Mouse (Mus musculus) kidney, adult 2 months (tissue): ENCODE data around the gene Adgrl2. TPM values are rescaled to one million over a fixed set of nuclear protein-coding genes. Genes with fewer than 3 reads are reported as not detected.
A peak's percentile ranks its signal among the peaks of the same experiment; 100 is the strongest.

ENCODE experiments used
- DNase-seq: peaks from one replicate; pipeline ENCODE4 v3.0.0; 2021
- H3K27ac ChIP-seq: fragments of 200-500 bp; 2 replicates; pipeline ENCODE4 v1.5.1; 2012; ENCODE audit warnings: low read depth, low read length, control low read depth, inconsistent platforms; ENCODE audit not compliant: insufficient read depth
- H3K27me3 ChIP-seq: fragments of 200-500 bp; replicated peaks from 2 replicates; pipeline ENCODE4 v1.6.1; 2012; ENCODE audit warnings: mild to moderate bottlenecking, moderate library complexity, low read length, inconsistent platforms; ENCODE audit not compliant: control insufficient read depth, insufficient read depth
- H3K36me3 ChIP-seq: fragments of 200-500 bp; 2 replicates; pipeline ENCODE4 v1.6.1; 2012; ENCODE audit warnings: mild to moderate bottlenecking, moderate library complexity, low read length, inconsistent platforms; ENCODE audit not compliant: control insufficient read depth, insufficient read depth
- H3K4me1 ChIP-seq: fragments of 200-500 bp; 2 replicates; pipeline ENCODE4 v1.6.1; 2011; ENCODE audit warnings: low read length; ENCODE audit not compliant: control insufficient read depth, insufficient read depth
- H3K4me3 ChIP-seq: fragments of 200-500 bp; 2 replicates; pipeline ENCODE4 v1.5.1; 2011; ENCODE audit warnings: mild to moderate bottlenecking, low read depth, low read length, control low read depth; ENCODE audit not compliant: insufficient read depth
- CTCF ChIP-seq: fragments of 200-500 bp; conservative IDR thresholded peaks from 2 replicates; pipeline ENCODE4 v1.5.1; 2011; ENCODE audit warnings: low read depth, mild to moderate bottlenecking, control low read depth, low read length, moderate library complexity, mixed read lengths; ENCODE audit not compliant: insufficient read depth, insufficient read length
- POLR2A ChIP-seq: fragments of 200-500 bp; IDR thresholded peaks from one replicate; pipeline ENCODE4 v1.6.1; 2011; ENCODE audit warnings: low read depth, low read length, control low read depth
- WGBS: fragments of 180-500 bp; shearing (Covaris S2); methylation state at CpG from one replicate; pipeline ENCODE4 v1.1.7; 2018; 5-methylcytosine and 5-hydroxymethylcytosine counted together
- polyA plus RNA-seq: library from polyadenylated mRNA; depleted of rRNA; stranded (reverse); fragments of >200 nt; gene quantifications from 2 replicates; pipeline ENCODE4 v1.2.3, GENCODE M21; 2012

Gene Adgrl2
- polyA plus RNA-seq, 1 experiment: 22.4 TPM

DNA sequence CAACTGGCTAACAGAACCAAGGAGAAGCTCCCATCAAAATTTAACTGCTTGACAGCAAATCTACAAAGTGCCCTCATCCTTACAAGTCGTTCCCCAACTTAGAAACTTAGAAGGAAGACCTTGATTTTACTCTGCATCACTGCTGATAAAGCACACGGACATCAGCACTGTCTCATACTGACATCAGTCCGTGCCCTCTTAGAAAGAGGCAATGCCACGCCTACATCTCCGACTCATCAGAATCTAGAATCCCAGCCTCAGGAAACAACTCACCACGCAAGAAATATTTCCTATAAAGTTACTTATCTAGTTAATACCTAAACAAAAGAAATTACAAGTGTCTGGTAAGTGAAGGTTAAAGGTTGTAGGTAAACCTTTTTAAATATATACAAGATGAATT is 43.1 kb downstream of the Adgrl2 start:
- Histone ChIP-seq H3K27ac (no peak overlapping the region), H3K27me3 (no peaks in the 10 kb centered on the region), H3K4me1 (no peaks in the 10 kb centered on the region), H3K36me3 (no peaks in the 10 kb centered on the region), H3K4me3 (no peak overlapping the region)
- WGBS: 54% methylated on average over 6 of the region's 6 CpGs
- no peak for TF ChIP-seq CTCF
- no peak for TF ChIP-seq POLR2A
- DNase-seq: no peak

- Histone ChIP-seq H3K27ac (0 out of 2 replicates have a peak overlapping the region, but pooled peaks have one; percentile 31), H3K4me1 (peaks cover 2% of the 10 kb centered on the region; the same call in 1 of the 2 replicates), H3K4me3 (no peak overlapping the region), H3K36me3 (no peaks in the 10 kb centered on the region), H3K27me3 (no peaks in the 10 kb centered on the region)
- no peak for TF ChIP-seq CTCF
- TF ChIP-seq POLR2A: no peak
- 54% methylated on average over 8 of the region's 8 CpGs for WGBS
- DNase-seq: no peak
These were observed 44.8 kb downstream of the Adgrl2 start for GRCm38 (mm10) chr3:148945534-148945933.

GRCm38 (mm10) chr3:148939457-148939856 is 50.9 kb downstream of the Adgrl2 start:
- TF ChIP-seq POLR2A (no peak), CTCF (no peak)
- no peak overlapping the region for H3K4me3 ChIP-seq
- WGBS: 53% methylated on average over 7 of the region's 7 CpGs
- peaks cover 8% of the 10 kb centered on the region; the same call in 1 of the 2 replicates for H3K4me1 ChIP-seq
- DNase-seq: no peak
- no peak overlapping the region for H3K27ac ChIP-seq
- H3K36me3 ChIP-seq: no peaks in the 10 kb centered on the region
- H3K27me3 ChIP-seq: no peaks in the 10 kb centered on the region; the same call in 1 of the 2 replicates

DNA sequence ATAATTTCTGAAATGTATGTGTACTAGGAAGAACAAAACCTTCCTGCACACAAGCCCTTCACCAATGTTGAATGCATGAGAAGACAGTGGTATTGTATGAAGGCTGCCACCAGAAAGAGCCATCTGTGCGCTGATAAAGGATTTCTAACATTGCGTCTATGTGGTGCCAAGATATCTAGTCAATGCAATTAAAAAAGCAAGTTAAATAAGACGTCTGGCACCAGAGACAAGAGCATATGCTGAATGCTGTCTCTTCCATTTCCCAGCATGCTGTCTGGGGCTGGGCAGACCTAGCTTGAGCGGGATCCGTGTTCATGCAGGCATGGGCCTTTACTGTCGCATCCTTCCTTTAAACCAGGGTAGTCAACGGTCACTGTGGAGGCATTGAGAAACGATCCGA is 55.3 kb downstream of the Adgrl2 start:
- Histone ChIP-seq H3K36me3 (no peaks in the 10 kb centered on the region), H3K4me3 (no peak overlapping the region), H3K27ac (no peak overlapping the region), H3K4me1 (peaks cover 6% of the 10 kb centered on the region; the same call in 1 of the 2 replicates), H3K27me3 (no peaks in the 10 kb centered on the region; the same call in 1 of the 2 replicates)
- DNase-seq: no peak
- TF ChIP-seq POLR2A (no peak), CTCF (no peak)
- 84% methylated on average over 9 of the region's 9 CpGs for WGBS

DNA sequence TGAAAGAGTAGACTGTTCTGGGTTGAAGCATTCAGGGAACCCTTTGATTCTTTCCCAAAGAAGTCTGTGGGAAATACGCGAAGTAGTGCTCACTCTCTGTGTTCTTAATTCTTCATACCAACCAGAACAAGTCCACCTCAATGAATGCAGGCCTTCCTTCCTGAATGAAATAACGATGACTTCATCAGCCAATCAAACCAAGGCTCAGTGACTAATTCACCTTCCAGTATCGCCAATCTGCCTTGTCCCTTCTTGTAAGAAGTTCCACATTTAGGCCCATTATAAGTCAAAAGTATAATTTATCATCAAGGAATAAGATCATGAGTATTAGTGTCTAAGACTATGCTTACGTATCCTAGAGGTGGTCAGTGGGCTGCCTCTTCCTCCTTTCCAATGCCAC is 56.1 kb downstream of the Adgrl2 start:
- no peak for DNase-seq
- TF ChIP-seq CTCF: no peak
- no peak for TF ChIP-seq POLR2A
- WGBS: 84% methylated on average over 5 of the region's 5 CpGs
- no peaks in the 10 kb centered on the region for H3K36me3 ChIP-seq
- no peak overlapping the region for H3K27ac ChIP-seq
- H3K4me3 ChIP-seq: no peak overlapping the region
- peaks cover 3% of the 10 kb centered on the region; the same call in 1 of the 2 replicates for H3K4me1 ChIP-seq
- no peaks in the 10 kb centered on the region; the same call in 1 of the 2 replicates for H3K27me3 ChIP-seq

GRCm38 (mm10) chr3:148933160-148933559 is 57.2 kb downstream of the Adgrl2 start:
- no peak overlapping the region for H3K27ac ChIP-seq
- no peak overlapping the region for H3K4me3 ChIP-seq
- 0 out of 2 replicates have a peak, but pooled peaks cover 4% of the 10 kb centered on the region for H3K4me1 ChIP-seq
- WGBS: 80% methylated on average over 6 of the region's 6 CpGs
- TF ChIP-seq CTCF: no peak
- no peak for TF ChIP-seq POLR2A
- H3K36me3 ChIP-seq: no peaks in the 10 kb centered on the region
- no peaks in the 10 kb centered on the region; the same call in 1 of the 2 replicates for H3K27me3 ChIP-seq
- no peak for DNase-seq

GRCm38 (mm10) chr3:148930913-148931312 is 59.4 kb downstream of the Adgrl2 start:
- no peak overlapping the region for H3K4me3 ChIP-seq
- no peaks in the 10 kb centered on the region for H3K27me3 ChIP-seq
- H3K27ac ChIP-seq: no peak overlapping the region
- 85% methylated on average over 6 of the region's 6 CpGs for WGBS
- DNase-seq: no peak
- H3K36me3 ChIP-seq: no peaks in the 10 kb centered on the region
- H3K4me1 ChIP-seq: peaks cover 11% of the 10 kb centered on the region; the same call in 1 of the 2 replicates
- no peak for TF ChIP-seq CTCF
- no peak for TF ChIP-seq POLR2A

DNA sequence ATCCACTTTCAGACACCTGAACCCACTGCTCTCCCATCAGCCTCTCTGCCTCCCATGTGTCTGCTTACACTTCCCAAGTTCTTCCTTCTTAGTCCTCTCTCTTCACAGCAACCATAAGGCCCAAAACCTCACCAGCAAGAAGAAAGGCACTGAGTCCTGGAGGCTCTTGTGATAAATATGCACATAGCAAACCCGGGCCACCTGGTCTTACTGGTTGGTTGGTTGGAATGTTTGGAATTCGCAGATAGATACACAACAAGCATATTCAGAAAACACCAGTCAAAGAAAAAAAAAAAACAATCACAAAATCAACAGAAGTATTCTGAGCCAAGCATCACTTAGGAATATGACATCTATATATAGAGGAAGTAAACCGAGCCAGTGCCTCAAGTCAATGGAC is 64.0 kb downstream of the Adgrl2 start:
- whole genome bisulfite sequencing: 41% methylated on average over 3 of the region's 3 CpGs
- peaks cover 22% of the 10 kb centered on the region for H3K4me1 ChIP-seq
- H3K4me3 ChIP-seq: no peak overlapping the region
- DNase-seq: peak; percentile 53
- H3K27me3 ChIP-seq: no peaks in the 10 kb centered on the region
- no peaks in the 10 kb centered on the region for H3K36me3 ChIP-seq
- peak overlapping the region; percentile 69 for H3K27ac ChIP-seq
- TF ChIP-seq CTCF (no peak), POLR2A (no peak)
